Mouse (Mus musculus) pancreas, adult 10 weeks (tissue): ENCODE measurements around the gene Cep44. TPM values are rescaled to one million over a fixed set of nuclear protein-coding genes. Genes with fewer than 3 reads are reported as not detected.

Source experiments
- polyA plus RNA-seq: library from polyadenylated mRNA; stranded (reverse); fragments of 350-450 nt; fragmentation: Illumina TruSeq; extraction: RNeasy Lipid Tissue Mini Kit (QIAGEN cat#74804); gene quantifications from one replicate; pipeline ENCODE4 v1.2.3, GENCODE M21; 2015; ENCODE audit warnings: low read depth, low replicate concordance; ENCODE audit not compliant: insufficient read depth

Gene Cep44
- 10.2 TPM for polyA plus RNA-seq

GRCm38 (mm10) chr8:56550558-56551360 is at the start of gene Cep44, which contains the start of gene Fbxo8:
Cep44 (minus strand) TSS chr8:56551047.
Fbxo8 (plus strand) TSS chr8:56551090.

Other genes starting within 250 kb of the Cep44 start
- 5.0 TPM for gene Fbxo8, start within 50 bp of the Cep44 start, polyA plus RNA-seq